Mouse (Mus musculus): ENCODE measurements around the gene Eif4g3.

DNA sequence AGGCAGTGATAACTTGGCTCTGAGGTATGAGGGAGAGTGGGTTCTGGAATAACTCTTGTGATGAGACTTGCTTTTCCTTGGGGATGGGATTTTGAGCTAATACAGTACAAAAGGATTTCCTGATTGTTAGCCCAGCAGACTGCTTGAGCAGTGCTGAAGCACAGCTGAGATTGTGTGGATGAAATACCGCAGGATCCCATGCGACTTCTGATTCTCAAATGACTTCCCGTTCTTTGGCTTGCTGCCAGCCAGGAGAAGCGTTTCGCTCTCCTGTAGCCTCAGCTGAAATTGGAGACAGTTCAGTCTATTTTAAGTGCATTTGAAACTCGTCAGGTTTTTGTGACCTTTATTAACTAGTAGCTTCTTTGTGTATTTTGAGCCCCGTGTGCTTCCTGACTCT lies 7.9 kb downstream of the Eif4g3 start:
- TF ChIP-seq POLR2A (IDR thresholded peaks at IDR 0.05; ENCODE audit: insufficient read depth, low read depth, low read length): no peak
- TF ChIP-seq CTCF (IDR thresholded peaks at IDR 0.05; ENCODE audit: insufficient read depth, low read depth, low read length): no peak
